Comparison of ENCODE assay signal across 9 mouse cellular contexts in the genomic region with DNA sequence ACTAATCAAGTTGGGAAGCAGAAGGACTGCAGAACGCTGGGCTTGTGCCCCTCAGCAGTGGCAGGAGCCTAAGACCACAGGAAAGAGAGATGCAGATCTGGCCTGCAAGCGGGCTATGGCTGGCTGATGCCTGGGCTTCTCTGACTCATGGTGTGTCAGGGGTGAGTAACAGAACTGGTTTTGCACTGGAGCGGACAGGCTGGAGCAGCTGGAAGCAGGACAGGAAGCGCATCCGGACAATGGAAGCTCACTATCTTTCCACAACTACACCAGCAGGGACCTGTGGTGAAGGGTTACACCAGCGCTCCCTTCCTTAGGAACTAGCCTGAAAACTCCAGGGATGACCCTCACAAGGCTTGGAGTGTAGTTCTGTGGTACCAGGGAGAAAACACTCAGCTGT. TPM values are rescaled to one million over a fixed set of nuclear protein-coding genes. Genes with fewer than 3 reads are reported as not detected.
DNase-seq lines count a peak whose midpoint lies in the region; ATAC-seq lines count a peak whose summit lies in the region.
"Had no signal": no experiment of that assay in that cellular context is flagged by ENCODE, and none has a peak within 500 bp of the region (broad histone marks: within the 10 kb centered on the region; RNA-seq: fewer than 3 reads in every experiment).

No protein-coding gene starts in this region.

- no peak overlapping the region for H3K9ac ChIP-seq in heart, embryonic 15.5 days
- H3K9ac ChIP-seq in liver, embryonic 11.5 days (ENCODE audit: low read depth, low read length), result no peak overlapping the region
- H3K9ac ChIP-seq: lung, embryonic 15.5 days had no signal

- H3K27me3 ChIP-seq in heart, embryonic 15.5 days, result no peaks in the 10 kb centered on the region
- no peaks in the 10 kb centered on the region; the same call in 1 of the 2 replicates for H3K27me3 ChIP-seq in liver, embryonic 11.5 days (replicated peaks; ENCODE audit: control insufficient read depth, insufficient read depth, low read length)
- H3K27me3 ChIP-seq: lung, embryonic 15.5 days had no signal

- ATAC-seq in heart, embryonic 15.5 days (replicated peaks; ENCODE audit: insufficient number of reproducible peaks, insufficient read depth, low FRiP score, low read depth), result peak; percentile 43; the same call in 1 of the 2 replicates
- 0 out of 2 replicates have a peak, but pooled peaks have one; percentile 18 for ATAC-seq in liver, embryonic 11.5 days (replicated peaks; ENCODE audit: low FRiP score)

- H3K4me1 ChIP-seq in heart, embryonic 15.5 days (replicated peaks), result peaks cover 7% of the 10 kb centered on the region
- H3K4me1 ChIP-seq in liver, embryonic 11.5 days (replicated peaks; ENCODE audit: control insufficient read depth, insufficient read depth, low read length), result no peaks in the 10 kb centered on the region
- H3K4me1 ChIP-seq: lung, embryonic 15.5 days had no signal

- H3K36me3 ChIP-seq in heart, embryonic 15.5 days, result no peaks in the 10 kb centered on the region
- H3K36me3 ChIP-seq in liver, embryonic 11.5 days (ENCODE audit: control insufficient read depth, insufficient read depth, low read length), result no peaks in the 10 kb centered on the region
- H3K36me3 ChIP-seq: lung, embryonic 15.5 days had no signal

- peak; percentile 82 for DNase-seq in 3134 (ENCODE audit: extremely low read depth, insufficient read length, low spot score)
- peak; percentile 70 for DNase-seq in R1 (ENCODE audit: low read depth, low spot score)
- DNase-seq in liver, embryonic 11.5 days (ENCODE audit: low spot score), result no peak
- no peak for DNase-seq in embryo, embryonic 10.5 days (ENCODE audit: low spot score)
- no peak for DNase-seq in frontal cortex, adult 2 months (ENCODE audit: extremely low spot score in 1 of 2, low spot score in 1 of 2)
- no peak for DNase-seq in layer of hippocampus, postnatal 36 days
- no peak for DNase-seq in ovary, postnatal 14 days (ENCODE audit: low spot score)

- no peak overlapping the region for H3K4me3 ChIP-seq in heart, embryonic 15.5 days
- no peak overlapping the region for H3K4me3 ChIP-seq in liver, embryonic 11.5 days (ENCODE audit: low read depth, low read length)
- H3K4me3 ChIP-seq: lung, embryonic 15.5 days had no signal

- 72% methylated on average over 6 of the region's 6 CpGs for WGBS in heart, embryonic 15.5 days
- 67% methylated on average over 6 of the region's 6 CpGs for WGBS in liver, embryonic 11.5 days

- H3K4me2 ChIP-seq in heart, embryonic 15.5 days, result no peak overlapping the region
- no peak overlapping the region for H3K4me2 ChIP-seq in liver, embryonic 11.5 days
- H3K4me2 ChIP-seq: lung, embryonic 15.5 days had no signal

- no peak overlapping the region for H3K27ac ChIP-seq in heart, embryonic 15.5 days
- no peak overlapping the region for H3K27ac ChIP-seq in liver, embryonic 11.5 days (ENCODE audit: low read depth, low read length)
- H3K27ac ChIP-seq: lung, embryonic 15.5 days had no signal

- no peaks in the 10 kb centered on the region for H3K9me3 ChIP-seq in heart, embryonic 15.5 days (replicated peaks)
- H3K9me3 ChIP-seq in liver, embryonic 11.5 days (ENCODE audit: control insufficient read depth, low read length), result no peaks in the 10 kb centered on the region
- H3K9me3 ChIP-seq: lung, embryonic 15.5 days had no signal

RNA-seq across cellular contexts. Expression of a gene that starts 34.9 kb away (rescaled TPM):
- 26.0 and 28.8 TPM in 2 replicates for polyA plus RNA-seq in heart, embryonic 15.5 days (2015; fragmentation: Nextera tagmentation; extraction: Ambion mirVana)
- polyA plus RNA-seq in liver, embryonic 11.5 days (2014; fragmentation: Nextera tagmentation; extraction: Ambion mirVana), result 16.3 and 17.1 TPM in 2 replicates
- polyA plus RNA-seq in frontal cortex, adult 2 months (2012; rRNA removed), result 74.9 and 77.4 TPM in 2 replicates
- total RNA-seq in layer of hippocampus, postnatal 36 days (2021), result 10 to 100 TPM; 49.8 to 52.1 TPM

RNA-seq across cellular contexts. Expression of a gene that starts 44.8 kb away (rescaled TPM):
- polyA plus RNA-seq in heart, embryonic 15.5 days (2015; fragmentation: Nextera tagmentation; extraction: Ambion mirVana), result 25.0 and 30.5 TPM in 2 replicates
- polyA plus RNA-seq in liver, embryonic 11.5 days (2014; fragmentation: Nextera tagmentation; extraction: Ambion mirVana), result 25.5 and 28.0 TPM in 2 replicates
- 72.2 and 73.3 TPM in 2 replicates for polyA plus RNA-seq in frontal cortex, adult 2 months (2012; rRNA removed)
- total RNA-seq in layer of hippocampus, postnatal 36 days (2021), result 10 to 100 TPM; 35.7 to 36.9 TPM

Comparison
In these comparisons a context has a peak if more than half of its experiments do, and no peak if none do; other contexts are left out.
1. DNase-seq: peak in 3134 (single experiment) and R1 (single experiment); none in liver, embryonic 11.5 days (single experiment), embryo, embryonic 10.5 days (single experiment), frontal cortex, adult 2 months (0 of 2), layer of hippocampus, postnatal 36 days (0 of 2) and ovary, postnatal 14 days (single experiment).